Mouse (Mus musculus) urinary bladder, postnatal 14 days (tissue): Measurements from ENCODE around the gene Frat1.
"Not testable (repeated sequence)": the region's sequence is repeated elsewhere in the genome, so short reads cannot be mapped to it uniquely, and the experiment has no call there.

ENCODE experiments used
- DNase-seq: peaks from one replicate; pipeline ENCODE4 v3.0.0; 2021; ENCODE audit warnings: low spot score

The Frat1 gene

DNA sequence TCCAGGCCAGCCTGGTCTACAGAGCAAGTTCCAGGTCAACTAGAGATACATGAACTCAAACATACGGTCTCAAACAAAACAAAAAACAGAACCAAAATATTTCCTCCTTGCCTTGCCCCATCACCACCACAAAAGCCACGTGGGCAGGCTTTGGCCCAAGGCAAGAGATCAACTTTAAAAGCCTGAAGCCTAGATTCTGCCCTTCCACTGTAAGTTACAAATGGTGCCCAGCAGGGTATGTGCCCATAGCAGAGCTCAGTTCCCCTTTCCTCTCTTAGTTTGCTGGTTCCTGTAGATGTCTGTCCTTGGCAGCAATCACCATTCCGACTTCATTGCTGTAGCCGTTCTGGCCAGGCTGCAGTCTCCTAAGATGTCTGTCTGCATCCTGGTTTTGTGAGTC lies 12.9 kb downstream of the Frat1 start:
- DNase-seq, result no peak

DNA sequence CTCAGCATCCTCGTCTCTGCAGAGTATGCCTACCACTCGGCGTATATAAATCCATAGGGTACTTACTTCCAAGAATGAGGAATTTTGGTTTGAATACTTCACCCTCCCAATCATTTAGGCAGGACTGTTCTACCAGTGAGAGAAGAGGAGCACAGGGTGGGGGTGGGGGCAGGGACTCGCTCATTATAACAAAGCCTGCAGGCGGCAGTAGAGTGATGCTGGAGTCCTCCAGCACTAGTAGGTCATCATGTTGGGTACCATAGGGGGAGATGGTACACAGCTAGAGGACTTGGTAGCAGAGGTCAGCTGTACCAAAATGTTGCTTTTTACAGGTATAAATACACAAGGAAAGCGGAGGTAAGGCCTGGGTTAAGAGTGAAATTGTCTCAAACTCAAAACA lies 14.6 kb downstream of the Frat1 start:
- DNase-seq, result no peak

DNA sequence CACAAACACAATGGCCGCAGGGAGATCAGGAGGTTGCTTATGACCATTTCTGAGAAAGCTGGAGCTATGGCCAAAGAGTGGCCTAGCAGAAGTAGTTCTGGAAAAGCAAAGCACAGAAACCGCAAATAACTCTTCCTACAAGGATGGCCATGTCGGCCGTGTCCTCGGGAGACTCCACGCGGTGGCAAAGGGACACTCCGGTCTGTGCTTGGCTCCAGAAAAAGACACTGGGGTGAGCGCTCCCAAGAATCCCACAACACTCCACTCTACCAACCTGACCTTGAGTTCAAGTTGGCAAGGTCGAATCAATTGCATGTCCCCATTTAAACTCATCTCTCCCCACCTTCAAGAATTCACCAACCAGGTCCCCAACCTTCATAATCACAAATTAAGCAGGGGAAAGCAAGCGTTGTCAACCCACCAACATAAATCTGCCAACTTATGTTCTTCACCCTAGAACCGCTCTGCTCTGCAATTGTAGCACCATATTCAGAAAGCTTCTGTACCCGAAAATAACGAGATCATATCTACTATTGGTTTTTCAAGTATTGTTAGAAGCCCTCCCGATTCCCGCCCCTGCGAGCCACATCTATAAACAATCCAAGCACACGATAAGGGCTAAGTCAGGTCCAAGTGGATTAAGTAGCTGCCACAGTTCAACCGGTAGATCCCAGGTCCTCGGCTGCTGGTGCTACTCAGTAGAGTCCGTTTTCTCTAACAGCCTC lies 16.8 kb downstream of the Frat1 start:
- no peak for DNase-seq

DNA sequence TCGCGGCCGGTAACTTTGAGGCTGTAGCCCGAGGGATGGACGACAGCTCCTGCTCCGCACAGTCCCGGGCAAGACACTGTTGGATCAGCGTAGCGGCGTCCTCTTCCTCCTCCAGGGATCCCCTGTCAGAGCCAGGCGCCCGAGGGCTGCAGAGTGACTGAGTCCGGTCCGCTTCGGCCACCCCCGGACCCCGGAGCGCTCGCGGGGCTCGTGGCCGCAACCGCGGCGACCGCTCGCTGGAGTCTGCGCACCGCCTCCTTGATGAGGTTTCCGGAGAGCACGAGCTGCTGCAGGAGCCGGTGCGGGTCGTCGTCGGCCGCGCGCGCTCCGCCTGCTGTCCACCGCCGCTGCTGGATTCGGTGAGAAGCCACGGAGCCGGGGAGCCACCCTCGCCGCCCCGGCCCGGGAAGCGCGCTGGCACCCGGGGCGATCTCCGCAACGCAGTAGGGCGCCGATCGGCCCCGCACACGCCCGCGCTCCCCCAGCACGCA lies 17.4 kb downstream of the Frat1 start:
- peak; percentile 43 for DNase-seq

DNA sequence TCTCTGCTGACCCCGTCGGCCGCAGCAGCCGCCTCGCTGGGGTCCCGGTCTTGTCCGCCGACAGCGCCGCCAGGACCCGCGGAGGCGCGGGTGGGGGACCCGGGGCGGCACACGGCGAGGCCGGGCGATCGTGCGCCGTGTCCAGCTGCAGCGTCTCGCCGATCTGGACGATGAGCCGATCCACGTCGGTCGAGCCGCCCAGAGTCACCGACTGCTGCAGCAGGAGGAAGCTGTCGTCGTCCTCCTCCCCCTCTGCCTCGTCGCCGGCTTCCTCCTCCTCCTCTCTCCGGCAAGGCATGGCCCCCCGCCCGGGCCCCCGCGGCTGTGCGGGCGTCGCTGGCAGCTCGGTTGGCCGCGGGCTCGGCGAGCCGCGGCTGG lies 17.8 kb downstream of the Frat1 start:
- peak; percentile 35 for DNase-seq

DNA sequence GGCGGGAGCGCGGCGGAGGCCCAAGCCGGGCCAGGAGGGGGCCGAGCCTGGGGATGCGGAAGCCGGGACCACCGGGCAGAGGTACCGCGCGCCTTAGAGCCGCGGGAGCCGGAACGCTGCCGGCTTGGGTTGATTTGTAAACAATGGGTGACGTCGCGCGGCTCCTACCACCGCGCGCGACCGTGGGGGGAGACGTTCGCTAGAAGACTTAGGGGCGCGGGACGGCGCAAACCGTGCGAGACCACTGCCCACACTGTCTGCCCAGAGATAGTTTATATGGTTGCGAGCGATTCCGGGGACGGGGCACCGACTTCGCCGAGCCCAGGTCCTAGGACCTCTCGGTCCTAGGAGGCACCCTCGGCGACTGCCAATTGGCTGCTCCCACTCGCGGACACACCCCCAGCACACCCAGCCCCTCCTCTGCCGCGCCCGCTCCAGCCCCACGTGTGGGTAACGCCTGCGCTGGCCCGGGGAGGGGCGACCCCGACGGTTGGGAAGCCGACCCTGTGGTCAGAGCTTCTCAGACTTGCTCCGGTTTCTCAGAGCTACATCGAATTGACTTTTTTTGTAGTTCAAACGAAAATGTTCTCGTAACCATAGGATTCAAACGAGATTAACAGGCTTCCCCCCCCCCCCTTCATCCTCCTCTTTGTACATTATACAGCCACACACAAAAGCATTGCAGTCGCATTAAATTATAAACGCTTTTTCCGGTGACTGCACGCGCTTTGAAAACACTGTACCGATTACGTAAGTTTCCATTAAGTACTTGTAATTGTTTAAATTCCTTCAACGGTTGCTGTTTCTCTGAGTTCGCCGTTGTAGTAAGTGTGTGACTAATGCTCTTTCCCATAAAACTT lies 18.5 kb downstream of the Frat1 start, which contains the start of gene Frat2:
TSS of gene Frat2 (minus strand) at position 141 of the 860 bp plus-strand sequence.
- DNase-seq, result peak; percentile 88

DNA sequence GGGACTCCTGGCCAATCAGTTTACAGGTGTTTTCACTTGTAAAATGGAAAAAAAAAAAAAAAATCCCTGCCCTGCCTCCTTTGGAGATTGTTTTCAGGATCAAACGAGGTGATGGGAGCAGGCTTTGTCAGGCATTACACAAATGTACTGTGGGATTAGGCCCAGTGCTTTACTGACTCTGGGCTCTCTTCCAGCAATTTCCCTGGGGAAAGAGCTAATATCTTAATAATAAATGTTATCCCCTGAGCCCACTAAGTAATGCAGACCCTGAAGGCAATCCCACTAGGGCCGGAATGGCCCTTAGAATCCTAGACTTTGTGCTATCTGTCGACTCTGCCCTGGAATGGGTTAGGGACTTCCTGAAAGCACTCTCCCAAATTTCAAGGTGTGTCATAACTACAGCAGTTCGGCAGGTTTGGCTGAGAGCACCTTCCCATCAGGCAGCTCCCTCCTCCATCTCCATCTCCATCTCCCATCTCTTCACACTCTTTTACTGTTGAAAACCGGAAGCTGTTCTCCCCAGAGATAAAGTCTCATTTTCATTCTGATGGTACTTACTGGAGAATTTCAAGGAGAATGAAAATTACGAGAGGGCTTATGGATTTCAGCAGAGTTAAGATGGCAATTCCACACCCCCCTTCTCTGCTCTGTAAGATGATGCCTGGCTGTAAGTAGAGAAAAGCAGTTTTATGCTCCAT lies 20.4 kb downstream of the Frat1 start:
- no peak for DNase-seq

DNA sequence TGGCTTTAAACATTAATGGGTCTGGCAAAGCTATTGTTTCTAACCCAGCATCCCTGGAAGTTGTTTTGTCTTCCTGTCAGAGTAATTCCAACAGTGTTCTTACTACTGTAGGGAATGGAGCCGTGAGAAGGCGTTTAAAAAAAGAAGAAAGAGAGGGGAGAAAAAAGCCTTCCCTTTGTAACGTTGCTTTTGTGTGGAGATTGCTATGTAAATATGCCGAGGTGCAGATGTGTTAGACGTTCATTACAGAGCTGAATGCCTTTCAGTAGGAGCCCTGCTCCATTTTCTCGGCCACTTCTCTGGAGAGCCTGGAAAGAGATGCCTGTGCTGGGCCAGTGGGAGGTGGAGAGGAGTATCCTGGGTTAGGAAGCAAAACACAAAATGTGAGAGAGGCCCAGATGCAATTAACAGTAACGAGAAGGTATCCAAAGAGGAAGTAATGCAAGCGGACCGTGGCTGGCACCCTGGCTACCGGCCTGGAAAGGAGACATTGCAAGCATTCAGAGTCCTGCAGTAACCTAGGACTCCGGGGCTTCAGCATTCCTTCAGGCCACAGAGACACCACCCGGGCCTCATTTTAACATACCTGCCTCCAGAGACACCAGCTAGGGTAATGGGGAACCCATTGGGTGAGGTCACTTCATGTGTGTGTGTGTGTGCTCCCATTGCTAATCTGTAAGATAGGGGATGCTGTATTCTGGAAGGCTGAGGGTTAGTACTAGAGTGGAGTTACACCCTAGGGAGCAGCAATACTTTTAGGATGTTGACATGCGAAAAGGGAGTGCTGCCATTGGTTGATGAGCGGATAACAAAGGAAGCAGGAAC lies 21.2 kb downstream of the Frat1 start:
- DNase-seq, result no peak

DNA sequence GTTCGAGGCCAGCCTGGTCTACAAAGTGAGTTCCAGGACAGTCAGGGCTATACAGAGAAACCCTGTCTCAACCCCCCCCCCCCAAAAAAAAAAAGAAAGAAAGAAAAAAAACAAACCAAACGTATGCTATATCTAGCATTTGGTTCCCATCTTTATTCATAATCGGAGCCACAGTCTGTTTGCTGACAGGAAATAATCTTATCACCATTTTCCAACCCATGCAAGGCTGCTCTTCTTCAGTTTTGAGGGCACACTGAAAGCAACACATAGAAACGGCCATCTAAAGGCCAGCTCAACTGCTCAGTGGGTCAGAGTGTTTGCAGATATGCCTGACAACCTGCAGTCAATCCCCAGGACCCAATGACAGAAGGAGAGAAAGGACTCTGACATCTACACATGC lies 22.7 kb downstream of the Frat1 start:
- no peak for DNase-seq

DNA sequence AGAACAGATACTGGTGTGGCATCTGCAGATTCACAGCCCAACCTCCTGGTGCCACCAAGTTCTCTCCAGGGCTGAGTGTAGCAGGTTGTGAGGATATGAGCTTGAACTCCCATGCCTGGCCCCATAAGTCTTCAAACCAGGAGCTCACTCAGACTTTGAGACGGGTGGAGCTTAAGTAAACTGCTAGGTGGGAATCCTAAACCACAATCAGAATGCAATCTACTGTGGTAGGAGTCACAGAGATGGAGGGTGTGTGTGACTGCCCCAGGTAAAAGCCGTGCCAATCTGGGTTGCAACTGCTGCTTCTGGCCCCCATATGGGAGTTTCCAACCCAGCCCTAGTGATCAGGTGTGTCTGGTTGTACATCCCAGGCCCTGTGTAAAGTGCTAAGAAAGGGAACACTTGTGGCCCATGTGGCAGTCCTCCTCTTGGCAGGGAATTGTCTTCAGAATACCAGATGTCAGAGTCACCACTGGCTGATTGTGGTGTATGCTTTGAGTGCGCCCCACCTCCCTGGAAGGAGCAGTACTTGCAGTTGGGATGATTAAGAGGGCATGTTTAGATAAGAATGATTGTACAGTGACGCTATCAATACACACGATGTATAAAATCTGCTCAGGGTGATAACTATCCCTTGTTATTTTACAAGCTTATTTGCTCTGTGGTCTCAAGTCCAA lies 27.5 kb downstream of the Frat1 start:
- peak; percentile 26 for DNase-seq

DNA sequence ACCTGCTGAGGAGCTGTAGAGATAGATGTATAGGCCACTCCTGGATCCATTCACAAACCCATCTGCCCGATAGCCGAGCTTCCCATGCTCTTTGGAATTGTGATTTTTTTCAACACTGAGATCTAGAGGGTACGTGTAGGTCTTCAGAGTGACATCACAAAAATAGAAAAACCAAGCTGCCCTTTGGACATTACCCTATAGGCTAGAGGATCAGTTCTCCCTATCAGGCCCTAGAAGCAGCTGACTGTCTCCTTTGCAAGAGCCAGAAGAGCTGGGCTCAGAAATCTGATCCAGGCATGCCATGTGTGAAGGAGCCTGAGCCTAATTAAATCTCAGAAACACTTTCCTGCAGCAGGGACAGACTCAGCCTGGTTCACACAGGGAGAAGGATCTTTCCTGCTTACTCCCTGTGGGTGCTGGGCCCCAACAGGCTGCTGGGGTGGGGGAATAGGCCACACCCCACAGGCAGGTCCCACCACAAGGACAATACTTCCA lies 28.1 kb downstream of the Frat1 start:
- DNase-seq, result no peak

DNA sequence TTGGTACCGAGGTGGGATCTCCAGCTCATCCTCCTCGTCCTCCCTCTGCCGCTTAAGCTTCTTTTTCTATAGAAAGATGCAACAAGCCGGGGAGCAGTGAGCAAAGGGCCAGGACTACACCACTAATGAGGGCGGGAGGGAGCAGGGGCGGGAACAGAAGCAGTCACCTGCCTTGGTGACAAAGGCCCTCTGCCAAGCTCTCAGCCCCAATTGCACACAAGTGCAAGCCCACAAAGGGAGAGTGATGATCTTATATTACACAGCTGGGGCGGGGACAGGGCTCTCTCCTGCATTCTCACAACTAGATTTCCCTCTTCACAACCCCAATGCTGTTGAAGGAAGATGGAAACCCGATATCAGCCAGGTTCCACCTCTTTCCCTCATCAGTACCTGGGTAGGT lies 36.9 kb downstream of the Frat1 start:
- no peak for DNase-seq

DNA sequence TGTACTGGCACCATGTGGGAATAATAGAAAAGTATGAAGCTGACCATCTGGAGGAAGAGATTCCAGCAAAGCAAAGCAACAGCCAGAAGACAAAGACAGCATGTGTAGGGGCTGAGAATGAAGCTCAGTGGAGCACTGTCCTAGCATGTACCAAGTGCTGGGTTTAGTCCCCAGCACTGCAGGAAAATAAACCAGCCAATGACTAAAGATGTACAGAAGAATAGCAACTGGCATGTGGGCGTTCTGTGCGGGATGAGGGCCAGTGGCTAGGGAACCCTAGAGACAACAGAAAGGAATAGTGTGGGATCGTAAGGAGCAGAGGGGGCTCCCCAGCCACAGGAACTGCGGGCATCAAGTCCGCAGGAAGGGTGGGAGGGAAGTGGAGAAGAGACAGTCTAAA lies 39.5 kb downstream of the Frat1 start:
- DNase-seq, result no peak

DNA sequence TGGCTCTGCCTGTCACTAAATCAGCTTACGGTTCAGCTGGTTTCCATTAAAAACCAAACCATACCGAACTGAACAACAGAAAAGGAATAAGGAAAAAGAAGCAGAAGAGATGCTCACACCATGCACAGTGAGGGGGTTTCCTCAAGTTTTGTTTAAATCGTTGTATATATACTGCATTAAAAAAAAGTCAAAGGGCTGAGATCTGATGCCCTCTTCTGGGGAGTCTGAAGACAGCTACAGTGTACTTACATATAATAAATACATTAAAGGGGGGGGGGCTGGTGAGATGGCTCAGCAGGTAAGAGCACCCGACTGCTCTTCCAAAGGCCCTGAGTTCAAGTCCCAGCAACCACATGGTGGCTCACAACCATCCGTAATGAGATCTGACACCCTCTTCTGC lies 40.2 kb downstream of the Frat1 start:
- DNase-seq, result not testable (repeated sequence)

DNA sequence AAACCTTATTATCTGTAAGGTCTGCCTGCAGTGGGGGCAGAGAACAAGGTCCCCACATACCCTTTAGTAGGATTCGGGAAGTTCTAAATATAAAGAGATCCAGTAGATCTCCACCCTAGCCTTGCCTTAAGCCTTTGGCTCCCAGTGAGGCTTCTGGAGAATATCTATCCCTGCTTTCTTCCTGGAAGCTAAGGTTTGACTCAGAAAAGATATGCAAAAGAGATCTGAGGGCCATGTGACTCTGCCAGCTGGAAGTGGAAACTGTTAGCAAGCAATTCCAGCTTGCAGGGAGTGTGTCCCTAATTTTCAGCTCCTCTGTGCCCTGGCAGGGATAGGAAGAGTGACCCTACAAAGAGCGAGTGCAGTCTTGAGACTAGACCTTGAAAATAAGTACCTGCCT lies 42.5 kb downstream of the Frat1 start:
- no peak for DNase-seq

DNA sequence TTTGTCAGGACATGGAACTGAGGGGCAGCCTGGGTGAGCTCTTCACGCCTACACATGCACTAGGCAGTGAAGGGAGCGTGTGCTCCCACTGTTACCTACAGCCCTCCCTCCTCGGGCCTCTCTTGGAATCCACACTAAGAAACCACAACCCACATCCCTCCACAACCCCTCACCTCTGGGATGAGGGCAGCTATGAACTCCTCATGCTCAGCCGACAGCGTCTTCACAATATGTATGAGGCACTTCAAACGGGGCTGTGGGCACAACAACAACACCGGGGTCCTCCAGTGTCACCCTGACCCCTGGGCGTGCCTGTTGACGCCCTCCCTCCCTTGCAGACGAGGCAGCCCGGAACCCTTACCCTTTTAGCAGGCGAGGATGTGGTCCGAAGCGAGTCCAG lies 44.6 kb downstream of the Frat1 start:
- no peak for DNase-seq

DNA sequence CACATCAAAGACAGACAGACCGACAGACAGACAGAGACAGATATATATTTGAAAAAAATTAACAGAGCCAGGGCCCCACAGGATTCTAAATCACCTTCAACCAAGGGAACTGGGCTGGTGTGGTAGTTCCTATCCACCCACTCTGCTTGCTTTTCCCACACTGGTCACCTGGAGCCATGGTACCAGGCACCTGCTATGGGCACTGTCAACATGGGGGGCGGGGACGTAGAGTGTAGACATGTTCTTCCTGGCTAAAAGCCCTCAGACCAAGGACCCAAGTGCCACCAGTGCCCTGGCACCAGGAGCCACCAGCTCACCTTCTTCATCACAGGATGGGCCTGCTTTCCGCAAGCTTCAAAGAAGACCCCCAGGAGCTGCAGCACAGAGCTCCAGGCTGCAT lies 52.1 kb downstream of the Frat1 start:
- no peak for DNase-seq
